In genomic region chr8:84745032-84745925, GRCm38 (mm10) we compare ENCODE assay signal across 8 mouse cellular contexts. TPM values are rescaled to one million over a fixed set of nuclear protein-coding genes. Genes with fewer than 3 reads are reported as not detected.
DNase-seq lines count a peak whose midpoint lies in the region; ATAC-seq and TF ChIP-seq lines count a peak whose summit lies in the region.

No protein-coding gene starts in this region.

- no peaks in the 10 kb centered on the region for H3K27me3 ChIP-seq in heart, embryonic 16.5 days (ENCODE audit: control insufficient read depth, insufficient read depth, low read length)
- H3K27me3 ChIP-seq in hindbrain, embryonic 14.5 days (ENCODE audit: control insufficient read depth, insufficient read depth, low read length): peaks cover 91% of the 10 kb centered on the region
- H3K27me3 ChIP-seq in liver, postnatal 0 days (ENCODE audit: insufficient read depth, low read length): no peaks in the 10 kb centered on the region

- DNase-seq in heart, adult 8-10 months (ENCODE audit: low spot score): no peak
- DNase-seq in embryo, embryonic 10 days (ENCODE audit: low spot score): peak; percentile 93
- DNase-seq in hindbrain, embryonic 14.5 days (ENCODE audit: low spot score): no peak
- peak; percentile 61 for DNase-seq in liver, postnatal 0 days
- peak; percentile 95 for DNase-seq in yolk sac, embryonic 10.5 days (ENCODE audit: low spot score)
- DNase-seq in spleen, postnatal 14 days (ENCODE audit: low spot score in 2 of 2): no peak
- no peak for DNase-seq in urinary bladder, postnatal 14 days (ENCODE audit: low spot score)

- no peak overlapping the region for H3K4me3 ChIP-seq in heart, embryonic 16.5 days (ENCODE audit: low read length)
- no peak overlapping the region for H3K4me3 ChIP-seq in hindbrain, embryonic 14.5 days (replicated peaks; ENCODE audit: low read length)
- no peak overlapping the region for H3K4me3 ChIP-seq in liver, postnatal 0 days (ENCODE audit: low read depth, low read length)

- TF ChIP-seq CTCF in liver, postnatal 0 days (IDR thresholded peaks at IDR 0.05; ENCODE audit: low read depth): peak; percentile 18; the same call in 1 of the 2 replicates

- TF ChIP-seq EP300 in liver, postnatal 0 days (IDR thresholded peaks at IDR 0.05; ENCODE audit: low read depth): no peak

- peaks cover 51% of the 10 kb centered on the region for H3K4me1 ChIP-seq in heart, embryonic 16.5 days (ENCODE audit: control insufficient read depth, insufficient read depth, low read length)
- H3K4me1 ChIP-seq in hindbrain, embryonic 14.5 days (replicated peaks; ENCODE audit: control insufficient read depth, insufficient read depth, low read length): peaks cover 55% of the 10 kb centered on the region
- H3K4me1 ChIP-seq in liver, postnatal 0 days (ENCODE audit: insufficient read depth): peaks cover 34% of the 10 kb centered on the region

- no peaks in the 10 kb centered on the region for H3K9me3 ChIP-seq in heart, embryonic 16.5 days (replicated peaks; ENCODE audit: control insufficient read depth, low read length)
- no peaks in the 10 kb centered on the region for H3K9me3 ChIP-seq in hindbrain, embryonic 14.5 days (ENCODE audit: control insufficient read depth, low read length)
- no peaks in the 10 kb centered on the region for H3K9me3 ChIP-seq in liver, postnatal 0 days (ENCODE audit: low read length)

- WGBS in heart, embryonic 16.5 days: 16% methylated on average over 17 of the region's 17 CpGs
- WGBS in hindbrain, embryonic 14.5 days: 3% methylated on average over 16 of the region's 17 CpGs
- 23% methylated on average over 16 of the region's 17 CpGs for WGBS in liver, postnatal 0 days (ENCODE audit: insufficient replicate concordance)

- H3K9ac ChIP-seq in heart, embryonic 16.5 days (ENCODE audit: low read length): peak overlapping the region; percentile 54
- 0 out of 2 replicates have a peak overlapping the region, but pooled peaks have one; percentile 28 for H3K9ac ChIP-seq in hindbrain, embryonic 14.5 days
- no peak overlapping the region for H3K9ac ChIP-seq in liver, postnatal 0 days (replicated peaks)

- no peak for ATAC-seq in heart, embryonic 16.5 days (replicated peaks; ENCODE audit: extremely low read depth, insufficient read depth, low FRiP score)
- ATAC-seq in hindbrain, embryonic 14.5 days (ENCODE audit: low FRiP score): no peak
- peak; percentile 65 for ATAC-seq in liver, postnatal 0 days

- H3K4me2 ChIP-seq in heart, embryonic 16.5 days (ENCODE audit: low read depth, low read length): peak overlapping the region; percentile 56; the same call in 1 of the 2 replicates
- no peak overlapping the region for H3K4me2 ChIP-seq in hindbrain, embryonic 14.5 days (replicated peaks)
- peak overlapping the region; percentile 30 for H3K4me2 ChIP-seq in liver, postnatal 0 days (ENCODE audit: low read depth, low read length)

- H3K27ac ChIP-seq in heart, embryonic 16.5 days (ENCODE audit: low read length): peak overlapping the region; percentile 88
- peak overlapping the region; percentile 81; the same call in 1 of the 2 replicates for H3K27ac ChIP-seq in hindbrain, embryonic 14.5 days
- H3K27ac ChIP-seq in liver, postnatal 0 days (ENCODE audit: low read depth): no peak overlapping the region

- no peaks in the 10 kb centered on the region for H3K36me3 ChIP-seq in heart, embryonic 16.5 days (ENCODE audit: control insufficient read depth, insufficient read depth)
- H3K36me3 ChIP-seq in hindbrain, embryonic 14.5 days (replicated peaks; ENCODE audit: control insufficient read depth, insufficient read depth): no peaks in the 10 kb centered on the region
- no peaks in the 10 kb centered on the region for H3K36me3 ChIP-seq in liver, postnatal 0 days (replicated peaks; ENCODE audit: insufficient read depth, low read length)

RNA-seq across cellular contexts. Expression of gene G430095P16Rik, which starts 22.5 kb away (rescaled TPM):
- 3.1 and 4.7 TPM in 2 replicates for polyA plus RNA-seq in heart, embryonic 16.5 days (2015; fragmentation: Nextera tagmentation; extraction: Ambion mirVana)
- total RNA-seq in heart, adult 8-10 months (2022): under 1 TPM in 1 of 4 experiments, not detected in 3; 0.66 TPM
- 0.55 and 0.71 TPM in 2 replicates for polyA plus RNA-seq in hindbrain, embryonic 14.5 days (2014; fragmentation: Nextera tagmentation; extraction: Ambion mirVana)
- 4.8 and 6.3 TPM in 2 replicates for polyA plus RNA-seq in liver, postnatal 0 days (2015; fragmentation: Nextera tagmentation; extraction: Ambion mirVana)

RNA-seq across cellular contexts. Expression of gene Lyl1, which starts 44.0 kb away (rescaled TPM):
- 10.2 and 12.0 TPM in 2 replicates for polyA plus RNA-seq in heart, embryonic 16.5 days (2015; fragmentation: Nextera tagmentation; extraction: Ambion mirVana)
- 1 to 10 TPM; 3.5 to 4.8 (median 4.3) TPM for total RNA-seq in heart, adult 8-10 months (2022)
- polyA plus RNA-seq in hindbrain, embryonic 14.5 days (2014; fragmentation: Nextera tagmentation; extraction: Ambion mirVana): 3.8 and 5.1 TPM in 2 replicates
- 24.6 and 25.7 TPM in 2 replicates for polyA plus RNA-seq in liver, postnatal 0 days (2015; fragmentation: Nextera tagmentation; extraction: Ambion mirVana)

RNA-seq across cellular contexts. Expression of gene Nfix, which starts 54.9 kb away (rescaled TPM):
- polyA plus RNA-seq in heart, embryonic 16.5 days (2015; fragmentation: Nextera tagmentation; extraction: Ambion mirVana): 12.7 and 15.9 TPM in 2 replicates
- total RNA-seq in heart, adult 8-10 months (2022): 100 to 1,000 TPM; 288 to 356 (median 295) TPM
- 78.8 and 82.4 TPM in 2 replicates for polyA plus RNA-seq in hindbrain, embryonic 14.5 days (2014; fragmentation: Nextera tagmentation; extraction: Ambion mirVana)
- polyA plus RNA-seq in liver, postnatal 0 days (2015; fragmentation: Nextera tagmentation; extraction: Ambion mirVana): 4.7 and 5.4 TPM in 2 replicates

RNA-seq across cellular contexts. Expression of gene Nacc1, which starts 57.6 kb away (rescaled TPM):
- polyA plus RNA-seq in heart, embryonic 16.5 days (2015; fragmentation: Nextera tagmentation; extraction: Ambion mirVana): 11.7 and 14.4 TPM in 2 replicates
- total RNA-seq in heart, adult 8-10 months (2022): 10 to 100 TPM; 26.7 to 36.0 (median 33.4) TPM
- 17.8 and 18.1 TPM in 2 replicates for polyA plus RNA-seq in hindbrain, embryonic 14.5 days (2014; fragmentation: Nextera tagmentation; extraction: Ambion mirVana)
- 3.3 and 3.6 TPM in 2 replicates for polyA plus RNA-seq in liver, postnatal 0 days (2015; fragmentation: Nextera tagmentation; extraction: Ambion mirVana)

RNA-seq across cellular contexts. Expression of gene Trmt1, which starts 59.2 kb away (rescaled TPM):
- polyA plus RNA-seq in heart, embryonic 16.5 days (2015; fragmentation: Nextera tagmentation; extraction: Ambion mirVana): 43.2 and 46.7 TPM in 2 replicates
- total RNA-seq in heart, adult 8-10 months (2022): 10 to 100 TPM; 30.9 to 41.7 (median 38.5) TPM
- 55.2 and 62.1 TPM in 2 replicates for polyA plus RNA-seq in hindbrain, embryonic 14.5 days (2014; fragmentation: Nextera tagmentation; extraction: Ambion mirVana)
- 21.3 TPM in 2 replicates for polyA plus RNA-seq in liver, postnatal 0 days (2015; fragmentation: Nextera tagmentation; extraction: Ambion mirVana)

Comparison
In these comparisons a context has a peak if more than half of its experiments do, and no peak if none do; other contexts are left out.
1. DNase-seq: peak in embryo, embryonic 10 days (single experiment), liver, postnatal 0 days (single experiment) and yolk sac, embryonic 10.5 days (single experiment); none in heart, adult 8-10 months (single experiment), hindbrain, embryonic 14.5 days (single experiment), spleen, postnatal 14 days (0 of 2) and urinary bladder, postnatal 14 days (single experiment).